Mouse (Mus musculus) embryonic facial prominence, embryonic 15.5 days (tissue): ENCODE measurements around the gene Efna5. TPM values are rescaled to one million over a fixed set of nuclear protein-coding genes. Genes with fewer than 3 reads are reported as not detected.

Source experiments
- ATAC-seq: fragments of 200-750 bp; cut with Nextera tagmentation; 2 replicates; pipeline ENCODE4 v1.8.0; 2017; ENCODE audit warnings: low read depth, moderate TSS enrichment; ENCODE audit not compliant: insufficient number of reproducible peaks, low FRiP score, low TSS enrichment
- H3K27ac ChIP-seq: fragments of 300-500 bp; sonication (generic); replicated peaks from 2 replicates; pipeline ENCODE4 v1.5.1; 2015; ENCODE audit warnings: mild to moderate bottlenecking, inconsistent platforms
- H3K27me3 ChIP-seq: fragments of 300-500 bp; sonication (generic); 2 replicates; pipeline ENCODE4 v1.6.1; 2015; ENCODE audit warnings: inconsistent platforms
- H3K36me3 ChIP-seq: fragments of 300-500 bp; sonication (generic); 2 replicates; pipeline ENCODE4 v1.6.1; 2015; ENCODE audit warnings: mild to moderate bottlenecking, inconsistent platforms
- H3K4me1 ChIP-seq: fragments of 300-500 bp; sonication (generic); 2 replicates; pipeline ENCODE4 v1.6.1; 2015; ENCODE audit warnings: inconsistent platforms
- H3K4me2 ChIP-seq: fragments of 300-500 bp; sonication (generic); replicated peaks from 2 replicates; pipeline ENCODE4 v1.6.1; 2015; ENCODE audit warnings: mild to moderate bottlenecking, inconsistent platforms
- H3K4me3 ChIP-seq: fragments of 300-500 bp; sonication (generic); replicated peaks from 2 replicates; pipeline ENCODE4 v1.5.1; 2015; ENCODE audit warnings: mild to moderate bottlenecking, inconsistent platforms
- H3K9ac ChIP-seq: fragments of 300-500 bp; sonication (generic); 2 replicates; pipeline ENCODE4 v1.6.1; 2015; ENCODE audit warnings: inconsistent platforms
- H3K9me3 ChIP-seq: fragments of 300-500 bp; sonication (generic); replicated peaks from 2 replicates; pipeline ENCODE4 v1.6.1; 2016; ENCODE audit warnings: inconsistent platforms
- WGBS: fragments of 180-500 bp; shearing (Covaris S2); methylation state at CpG from one replicate; pipeline ENCODE4 v1.1.7; 2015; 5-methylcytosine and 5-hydroxymethylcytosine counted together
- polyA plus RNA-seq: library from polyadenylated mRNA; unstranded; fragments of >200 nt; fragmentation: Nextera tagmentation; extraction: Ambion mirVana; gene quantifications from 2 replicates; pipeline ENCODE4 v1.2.1, GENCODE M21; 2015

Gene Efna5
- polyA plus RNA-seq, 1 experiment from 2014 or later, result 71.9 TPM

GRCm38 (mm10) chr17:62775401-62775800 is 105.7 kb downstream of the Efna5 start:
- Histone ChIP-seq H3K9ac (no peak overlapping the region), H3K4me1 (peaks cover 15% of the 10 kb centered on the region; the same call in 1 of the 2 replicates), H3K27me3 (no peaks in the 10 kb centered on the region), H3K4me2 (no peak overlapping the region), H3K4me3 (no peak overlapping the region), H3K36me3 (no peaks in the 10 kb centered on the region), H3K27ac (no peak overlapping the region), H3K9me3 (no peaks in the 10 kb centered on the region)
- WGBS, result 82% methylated on average over 5 of the region's 5 CpGs
- ATAC-seq, result no peak

GRCm38 (mm10) chr17:62774749-62775148 is 106.4 kb downstream of the Efna5 start:
- no peaks in the 10 kb centered on the region for H3K36me3 ChIP-seq
- no peak overlapping the region for H3K4me2 ChIP-seq
- no peaks in the 10 kb centered on the region for H3K9me3 ChIP-seq
- H3K4me3 ChIP-seq, result no peak overlapping the region
- no peaks in the 10 kb centered on the region for H3K27me3 ChIP-seq
- H3K4me1 ChIP-seq, result peaks cover 15% of the 10 kb centered on the region; the same call in 1 of the 2 replicates
- ATAC-seq, result no peak
- WGBS, result 80% methylated on average over 7 of the region's 7 CpGs
- H3K9ac ChIP-seq, result no peak overlapping the region
- no peak overlapping the region for H3K27ac ChIP-seq

- Histone ChIP-seq H3K36me3 (no peaks in the 10 kb centered on the region), H3K9ac (no peak overlapping the region), H3K27me3 (no peaks in the 10 kb centered on the region), H3K4me2 (no peak overlapping the region), H3K4me1 (no peaks in the 10 kb centered on the region), H3K27ac (no peak overlapping the region), H3K4me3 (no peak overlapping the region), H3K9me3 (no peaks in the 10 kb centered on the region)
- no peak for ATAC-seq
- 33% methylated on average over 4 of the region's 4 CpGs for WGBS
Observed at GRCm38 (mm10) chr17:62766705-62767104, 114.4 kb downstream of the Efna5 start.

GRCm38 (mm10) chr17:62765165-62765564 is 116.0 kb downstream of the Efna5 start:
- peaks cover 10% of the 10 kb centered on the region; the same call in 1 of the 2 replicates for H3K4me1 ChIP-seq
- no peaks in the 10 kb centered on the region for H3K27me3 ChIP-seq
- WGBS, result 39% methylated on average over 4 of the region's 4 CpGs
- no peaks in the 10 kb centered on the region for H3K9me3 ChIP-seq
- ATAC-seq, result no peak
- no peak overlapping the region for H3K9ac ChIP-seq
- no peak overlapping the region for H3K27ac ChIP-seq
- no peak overlapping the region for H3K4me3 ChIP-seq
- no peak overlapping the region for H3K4me2 ChIP-seq
- no peaks in the 10 kb centered on the region for H3K36me3 ChIP-seq

- H3K36me3 ChIP-seq, result no peaks in the 10 kb centered on the region
Observed at GRCm38 (mm10) chr17:62756951-62757350, 124.2 kb downstream of the Efna5 start.

GRCm38 (mm10) chr17:62755635-62756034 is 125.5 kb downstream of the Efna5 start:
- Histone ChIP-seq H3K27me3 (no peaks in the 10 kb centered on the region), H3K4me3 (no peak overlapping the region), H3K27ac (no peak overlapping the region), H3K4me2 (no peak overlapping the region), H3K4me1 (0 out of 2 replicates have a peak, but pooled peaks cover 5% of the 10 kb centered on the region), H3K9ac (no peak overlapping the region), H3K9me3 (no peaks in the 10 kb centered on the region), H3K36me3 (no peaks in the 10 kb centered on the region)
- no peak for ATAC-seq
- WGBS, result 91% methylated on average over 2 of the region's 2 CpGs

More at GRCm38 (mm10) chr17:62756951-62757350, 124.2 kb downstream of the Efna5 start:
- no peak for ATAC-seq
- H3K27me3 ChIP-seq, result no peaks in the 10 kb centered on the region
- 68% methylated on average over 3 of the region's 3 CpGs for WGBS
- H3K4me2 ChIP-seq, result no peak overlapping the region
- H3K9me3 ChIP-seq, result no peaks in the 10 kb centered on the region
- H3K27ac ChIP-seq, result no peak overlapping the region
- H3K4me1 ChIP-seq, result peaks cover 11% of the 10 kb centered on the region; the same call in 1 of the 2 replicates
- no peak overlapping the region for H3K4me3 ChIP-seq
- no peak overlapping the region for H3K9ac ChIP-seq

GRCm38 (mm10) chr17:62754638-62755037 is 126.5 kb downstream of the Efna5 start:
- H3K27ac ChIP-seq, result no peak overlapping the region
- ATAC-seq, result no peak
- H3K4me1 ChIP-seq, result no peaks in the 10 kb centered on the region
- no peaks in the 10 kb centered on the region for H3K27me3 ChIP-seq
- no peaks in the 10 kb centered on the region for H3K36me3 ChIP-seq
- no peak overlapping the region for H3K9ac ChIP-seq
- H3K4me3 ChIP-seq, result no peak overlapping the region
- 69% methylated on average over 4 of the region's 4 CpGs for WGBS
- H3K9me3 ChIP-seq, result no peaks in the 10 kb centered on the region
- no peak overlapping the region for H3K4me2 ChIP-seq

- Histone ChIP-seq H3K4me3 (no peak overlapping the region), H3K9me3 (no peaks in the 10 kb centered on the region), H3K36me3 (no peaks in the 10 kb centered on the region), H3K9ac (no peak overlapping the region), H3K4me1 (no peaks in the 10 kb centered on the region), H3K27me3 (no peaks in the 10 kb centered on the region), H3K27ac (no peak overlapping the region), H3K4me2 (no peak overlapping the region)
- ATAC-seq, result no peak
- WGBS, result 45% methylated on average over 2 of the region's 2 CpGs
Observed at GRCm38 (mm10) chr17:62752381-62752889, 128.7 kb downstream of the Efna5 start.

- Histone ChIP-seq H3K27me3 (no peaks in the 10 kb centered on the region), H3K9ac (no peak overlapping the region), H3K36me3 (no peaks in the 10 kb centered on the region), H3K4me1 (no peaks in the 10 kb centered on the region), H3K9me3 (no peaks in the 10 kb centered on the region), H3K4me2 (no peak overlapping the region), H3K4me3 (no peak overlapping the region), H3K27ac (no peak overlapping the region)
- 85% methylated on average over 3 of the region's 3 CpGs for WGBS
- ATAC-seq, result no peak
Observed at GRCm38 (mm10) chr17:62750647-62751046, 130.5 kb downstream of the Efna5 start.

GRCm38 (mm10) chr17:62748803-62749619 is 132.1 kb downstream of the Efna5 start:
- ATAC-seq, result no peak
- H3K36me3 ChIP-seq, result no peaks in the 10 kb centered on the region
- no peak overlapping the region for H3K9ac ChIP-seq
- no peak overlapping the region for H3K4me2 ChIP-seq
- H3K4me1 ChIP-seq, result no peaks in the 10 kb centered on the region
- no peak overlapping the region for H3K4me3 ChIP-seq
- no peak overlapping the region for H3K27ac ChIP-seq
- 69% methylated on average over 16 of the region's 16 CpGs for WGBS
- no peaks in the 10 kb centered on the region for H3K27me3 ChIP-seq
- no peaks in the 10 kb centered on the region for H3K9me3 ChIP-seq

- Histone ChIP-seq H3K27ac (no peak overlapping the region), H3K36me3 (no peaks in the 10 kb centered on the region), H3K9ac (no peak overlapping the region), H3K4me1 (no peaks in the 10 kb centered on the region), H3K27me3 (no peaks in the 10 kb centered on the region), H3K4me3 (no peak overlapping the region), H3K9me3 (no peaks in the 10 kb centered on the region), H3K4me2 (no peak overlapping the region)
- WGBS, result 77% methylated on average over 8 of the region's 8 CpGs
- no peak for ATAC-seq
Observed at GRCm38 (mm10) chr17:62747381-62747780, 133.7 kb downstream of the Efna5 start.
